Mouse (Mus musculus): ENCODE data around the gene Far1. TPM values are rescaled to one million over a fixed set of nuclear protein-coding genes. Genes with fewer than 3 reads are reported as not detected.

Far1 gene
- polyA plus RNA-seq, 1 experiment from 2014 or later: 90.8 TPM

DNA sequence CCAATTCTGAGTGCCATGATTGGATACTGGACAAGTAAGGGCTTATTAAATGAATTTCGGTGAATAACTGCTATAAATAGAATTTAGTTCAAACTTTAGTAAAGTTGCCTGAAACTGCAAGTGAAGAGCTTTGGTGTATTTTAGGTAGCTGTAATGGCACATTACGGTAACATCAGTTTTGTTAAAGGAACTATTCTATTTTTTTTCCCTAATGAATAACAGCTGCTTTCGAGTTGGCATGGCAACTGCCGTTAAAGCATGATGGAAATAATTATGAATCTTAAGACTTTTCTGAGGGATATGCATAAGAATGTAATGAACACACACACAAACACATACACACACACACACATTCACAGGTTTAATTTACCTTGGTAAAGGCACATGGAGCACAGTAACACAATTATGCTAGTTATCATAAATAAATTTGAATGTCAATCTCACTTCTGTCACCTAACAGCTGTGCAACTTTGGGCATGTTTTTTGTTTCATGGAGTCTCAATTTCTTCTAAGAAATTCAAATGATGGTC is 8.1 kb upstream of the Far1 start:
- H3K4me1 ChIP-seq (ENCODE audit: control insufficient read depth, insufficient read depth, low read length): no peaks in the 10 kb centered on the region
- H3K9ac ChIP-seq (ENCODE audit: low read depth, low read length): no peak overlapping the region
- ATAC-seq (ENCODE audit: low FRiP score, low TSS enrichment): no peak
- H3K27ac ChIP-seq (ENCODE audit: low read depth, low read length): no peak overlapping the region
- H3K4me2 ChIP-seq (replicated peaks; ENCODE audit: low read depth, low read length): no peak overlapping the region
- H3K27me3 ChIP-seq (ENCODE audit: control insufficient read depth, insufficient read depth, low read length): no peaks in the 10 kb centered on the region
- 87% methylated on average over 4 of the region's 4 CpGs for WGBS
- H3K36me3 ChIP-seq (ENCODE audit: control insufficient read depth, insufficient read depth, low read length): no peaks in the 10 kb centered on the region
- no peak overlapping the region for H3K4me3 ChIP-seq (ENCODE audit: low read length)
- no peaks in the 10 kb centered on the region for H3K9me3 ChIP-seq (ENCODE audit: control insufficient read depth, low read length)

- H3K27me3 ChIP-seq (ENCODE audit: control insufficient read depth, insufficient read depth, low read length): no peaks in the 10 kb centered on the region
- H3K4me2 ChIP-seq (replicated peaks; ENCODE audit: low read depth, low read length): no peak overlapping the region
- no peak for ATAC-seq (ENCODE audit: low FRiP score, low TSS enrichment)
- no peak overlapping the region for H3K9ac ChIP-seq (ENCODE audit: low read depth, low read length)
- WGBS: 53% methylated on average over 3 of the region's 3 CpGs
- H3K36me3 ChIP-seq (ENCODE audit: control insufficient read depth, insufficient read depth, low read length): no peaks in the 10 kb centered on the region
- no peaks in the 10 kb centered on the region for H3K4me1 ChIP-seq (ENCODE audit: control insufficient read depth, insufficient read depth, low read length)
- H3K27ac ChIP-seq (ENCODE audit: low read depth, low read length): no peak overlapping the region
- no peak overlapping the region for H3K4me3 ChIP-seq (ENCODE audit: low read length)
- no peaks in the 10 kb centered on the region for H3K9me3 ChIP-seq (ENCODE audit: control insufficient read depth, low read length)
Observed at GRCm38 (mm10) chr7:113507846-113508245, 5.8 kb upstream of the Far1 start.

DNA sequence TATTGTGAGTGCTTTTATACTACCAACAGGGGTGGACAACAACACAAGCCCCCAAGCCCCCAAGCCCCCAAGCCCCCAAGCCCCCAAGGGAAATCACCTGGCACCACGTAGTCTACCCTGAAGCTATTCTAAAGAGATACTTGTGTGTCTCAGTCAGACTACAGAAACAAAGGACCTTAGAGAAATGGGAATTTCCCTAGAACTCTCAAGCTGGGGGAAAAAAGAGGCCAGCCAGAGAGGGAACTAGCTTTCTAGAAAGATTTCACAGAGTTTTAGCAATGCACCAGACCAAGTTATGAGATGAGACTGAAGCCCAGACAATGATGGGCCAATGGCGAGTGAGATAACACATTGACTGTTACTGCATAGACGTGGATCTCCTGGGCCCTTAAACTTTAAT is 2.2 kb upstream of the Far1 start:
- Histone ChIP-seq H3K4me3 (ENCODE audit: low read length) (no peak overlapping the region), H3K27me3 (ENCODE audit: control insufficient read depth, insufficient read depth, low read length) (no peaks in the 10 kb centered on the region), H3K4me2 (replicated peaks; ENCODE audit: low read depth, low read length) (no peak overlapping the region), H3K27ac (ENCODE audit: low read depth, low read length) (no peak overlapping the region), H3K4me1 (ENCODE audit: control insufficient read depth, insufficient read depth, low read length) (0 out of 2 replicates have a peak, but pooled peaks cover 6% of the 10 kb centered on the region), H3K36me3 (ENCODE audit: control insufficient read depth, insufficient read depth, low read length) (no peaks in the 10 kb centered on the region), H3K9ac (ENCODE audit: low read depth, low read length) (no peak overlapping the region), H3K9me3 (ENCODE audit: control insufficient read depth, low read length) (no peaks in the 10 kb centered on the region)
- WGBS: 88% methylated on average over 3 of the region's 3 CpGs
- no peak for ATAC-seq (ENCODE audit: low FRiP score, low TSS enrichment)

GRCm38 (mm10) chr7:113512527-113513285 is 928 bp upstream of the Far1 start:
- WGBS: 17% methylated on average over 20 of the region's 20 CpGs
- Histone ChIP-seq H3K27me3 (ENCODE audit: control insufficient read depth, insufficient read depth, low read length) (no peaks in the 10 kb centered on the region), H3K36me3 (ENCODE audit: control insufficient read depth, insufficient read depth, low read length) (no peaks in the 10 kb centered on the region), H3K27ac (ENCODE audit: low read depth, low read length) (no peak overlapping the region), H3K9me3 (ENCODE audit: control insufficient read depth, low read length) (no peaks in the 10 kb centered on the region), H3K4me1 (ENCODE audit: control insufficient read depth, insufficient read depth, low read length) (0 out of 2 replicates have a peak, but pooled peaks cover 6% of the 10 kb centered on the region), H3K4me2 (replicated peaks; ENCODE audit: low read depth, low read length) (peak overlapping the region; percentile 52), H3K9ac (ENCODE audit: low read depth, low read length) (peak overlapping the region; percentile 61), H3K4me3 (ENCODE audit: low read length) (peak overlapping the region; percentile 68)
- ATAC-seq (ENCODE audit: low FRiP score, low TSS enrichment): no peak

GRCm38 (mm10) chr7:113513963-113514649 is 472 bp downstream of the Far1 start:
- Histone ChIP-seq H3K9ac (ENCODE audit: low read depth, low read length) (peak overlapping the region; percentile 81), H3K9me3 (ENCODE audit: control insufficient read depth, low read length) (no peaks in the 10 kb centered on the region), H3K4me2 (replicated peaks; ENCODE audit: low read depth, low read length) (peak overlapping the region; percentile 81), H3K4me3 (ENCODE audit: low read length) (peak overlapping the region; percentile 68), H3K4me1 (ENCODE audit: control insufficient read depth, insufficient read depth, low read length) (0 out of 2 replicates have a peak, but pooled peaks cover 6% of the 10 kb centered on the region), H3K36me3 (ENCODE audit: control insufficient read depth, insufficient read depth, low read length) (no peaks in the 10 kb centered on the region), H3K27me3 (ENCODE audit: control insufficient read depth, insufficient read depth, low read length) (no peaks in the 10 kb centered on the region), H3K27ac (ENCODE audit: low read depth, low read length) (peak overlapping the region; percentile 89)
- WGBS: 1% methylated on average over 28 of the region's 45 CpGs
- ATAC-seq (ENCODE audit: low FRiP score, low TSS enrichment): peak; percentile 78

GRCm38 (mm10) chr7:113515831-113516230 is 2.2 kb downstream of the Far1 start:
- no peak overlapping the region for H3K4me3 ChIP-seq (ENCODE audit: low read length)
- 0 out of 2 replicates have a peak, but pooled peaks cover 6% of the 10 kb centered on the region for H3K4me1 ChIP-seq (ENCODE audit: control insufficient read depth, insufficient read depth, low read length)
- H3K27me3 ChIP-seq (ENCODE audit: control insufficient read depth, insufficient read depth, low read length): no peaks in the 10 kb centered on the region
- no peak for ATAC-seq (ENCODE audit: low FRiP score, low TSS enrichment)
- no peak overlapping the region for H3K4me2 ChIP-seq (replicated peaks; ENCODE audit: low read depth, low read length)
- no peaks in the 10 kb centered on the region for H3K9me3 ChIP-seq (ENCODE audit: control insufficient read depth, low read length)
- no peaks in the 10 kb centered on the region for H3K36me3 ChIP-seq (ENCODE audit: control insufficient read depth, insufficient read depth, low read length)
- H3K27ac ChIP-seq (ENCODE audit: low read depth, low read length): no peak overlapping the region
- H3K9ac ChIP-seq (ENCODE audit: low read depth, low read length): no peak overlapping the region
- WGBS: 85% methylated on average over 4 of the region's 4 CpGs

- ATAC-seq (ENCODE audit: low FRiP score, low TSS enrichment): no peak
- no peak overlapping the region for H3K4me2 ChIP-seq (replicated peaks; ENCODE audit: low read depth, low read length)
- H3K36me3 ChIP-seq (ENCODE audit: control insufficient read depth, insufficient read depth, low read length): no peaks in the 10 kb centered on the region
- H3K9me3 ChIP-seq (ENCODE audit: control insufficient read depth, low read length): no peaks in the 10 kb centered on the region
- no peaks in the 10 kb centered on the region for H3K27me3 ChIP-seq (ENCODE audit: control insufficient read depth, insufficient read depth, low read length)
- no peak overlapping the region for H3K9ac ChIP-seq (ENCODE audit: low read depth, low read length)
- H3K27ac ChIP-seq (ENCODE audit: low read depth, low read length): no peak overlapping the region
- 0 out of 2 replicates have a peak, but pooled peaks cover 6% of the 10 kb centered on the region for H3K4me1 ChIP-seq (ENCODE audit: control insufficient read depth, insufficient read depth, low read length)
- H3K4me3 ChIP-seq (ENCODE audit: low read length): no peak overlapping the region
- WGBS: 65% methylated on average over 3 of the region's 3 CpGs
Observed at GRCm38 (mm10) chr7:113518419-113518818, 4.8 kb downstream of the Far1 start.

GRCm38 (mm10) chr7:113518961-113519360 is 5.3 kb downstream of the Far1 start:
- Histone ChIP-seq H3K4me1 (ENCODE audit: control insufficient read depth, insufficient read depth, low read length) (0 out of 2 replicates have a peak, but pooled peaks cover 6% of the 10 kb centered on the region), H3K27ac (ENCODE audit: low read depth, low read length) (no peak overlapping the region), H3K9ac (ENCODE audit: low read depth, low read length) (no peak overlapping the region), H3K27me3 (ENCODE audit: control insufficient read depth, insufficient read depth, low read length) (no peaks in the 10 kb centered on the region), H3K36me3 (ENCODE audit: control insufficient read depth, insufficient read depth, low read length) (no peaks in the 10 kb centered on the region), H3K9me3 (ENCODE audit: control insufficient read depth, low read length) (no peaks in the 10 kb centered on the region), H3K4me2 (replicated peaks; ENCODE audit: low read depth, low read length) (no peak overlapping the region), H3K4me3 (ENCODE audit: low read length) (no peak overlapping the region)
- no peak for ATAC-seq (ENCODE audit: low FRiP score, low TSS enrichment)
- WGBS: 87% methylated on average over 2 of the region's 2 CpGs

DNA sequence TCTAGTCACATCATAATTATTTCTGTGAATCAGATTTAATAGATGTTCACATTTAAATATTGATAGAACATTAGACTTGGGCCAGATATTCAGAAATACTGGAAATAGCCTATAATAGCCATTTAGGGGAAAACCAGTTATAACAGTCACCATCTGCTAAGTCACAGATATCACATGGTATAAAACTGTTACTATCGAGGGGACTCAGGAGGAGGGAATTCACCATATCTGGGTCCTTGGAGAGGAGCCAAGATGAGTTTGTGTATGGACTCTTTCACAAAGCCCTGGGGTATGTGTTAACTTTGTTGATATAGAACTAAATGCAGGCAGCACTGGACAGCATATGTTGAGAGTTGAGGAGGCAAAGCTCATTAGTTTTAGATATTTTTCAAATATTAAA is 29.5 kb downstream of the Far1 start:
- no peak overlapping the region for H3K27ac ChIP-seq (ENCODE audit: low read depth, low read length)
- no peak for ATAC-seq (ENCODE audit: low FRiP score, low TSS enrichment)
- H3K4me1 ChIP-seq (ENCODE audit: control insufficient read depth, insufficient read depth, low read length): no peaks in the 10 kb centered on the region
- 74% methylated on average over 1 of the region's 1 CpGs for whole genome bisulfite sequencing
- no peak overlapping the region for H3K4me2 ChIP-seq (replicated peaks; ENCODE audit: low read depth, low read length)
- no peak overlapping the region for H3K4me3 ChIP-seq (ENCODE audit: low read length)
- H3K36me3 ChIP-seq (ENCODE audit: control insufficient read depth, insufficient read depth, low read length): peaks cover 14% of the 10 kb centered on the region
- no peaks in the 10 kb centered on the region for H3K9me3 ChIP-seq (ENCODE audit: control insufficient read depth, low read length)
- H3K9ac ChIP-seq (ENCODE audit: low read depth, low read length): no peak overlapping the region
- no peaks in the 10 kb centered on the region for H3K27me3 ChIP-seq (ENCODE audit: control insufficient read depth, insufficient read depth, low read length)

Data from kidney, embryonic 14.5 days (tissue).